Mouse (Mus musculus) erythroblast, adult 5-6 weeks (primary cell): ENCODE measurements around the gene Heatr5a. TPM values are rescaled to one million over a fixed set of nuclear protein-coding genes. Genes with fewer than 3 reads are reported as not detected.

ENCODE experiments used
- ATAC-seq: replicated peaks from 2 replicates; pipeline ENCODE4 v1.8.0; 2016; ENCODE audit warnings: moderate number of reproducible peaks, mild to moderate bottlenecking, moderate TSS enrichment, inconsistent platforms; ENCODE audit not compliant: poor library complexity, low FRiP score, severe bottlenecking
- total RNA-seq, 2 experiments: library from RNA; stranded (forward) in 1 of 2; stranded (reverse) in 1 of 2; fragments of 150-400 nt in 1 of 2; fragments of 200-764, 138-1000 nt in 1 of 2; gene quantifications; 2 replicates each; pipeline versions ENCODE4 v1.2.3 to v1.2.4; 2015 to 2017; ENCODE audit warnings: low replicate concordance in 2 of 2

Gene Heatr5a
- total RNA-seq, 2 experiments from 2014 or later: 15.2 to 18.1 TPM

- no peak for ATAC-seq
Observed at GRCm38 (mm10) chr12:51974381-51974780, 3.3 kb upstream of the Heatr5a start.

GRCm38 (mm10) chr12:51972269-51973065 lies 1.3 kb upstream of the Heatr5a start:
- no peak for ATAC-seq

GRCm38 (mm10) chr12:51970352-51971069 lies 610 bp downstream of the Heatr5a start:
- ATAC-seq: peak; percentile 56

- ATAC-seq: peak; percentile 57
Observed at GRCm38 (mm10) chr12:51969876-51970275, 1.2 kb downstream of the Heatr5a start.

GRCm38 (mm10) chr12:51969092-51969491 lies 2.0 kb downstream of the Heatr5a start:
- no peak for ATAC-seq

GRCm38 (mm10) chr12:51967915-51968595 lies 3.1 kb downstream of the Heatr5a start:
- ATAC-seq: no peak

- ATAC-seq: no peak
Observed at GRCm38 (mm10) chr12:51957626-51958025, 13.5 kb downstream of the Heatr5a start.

- ATAC-seq: no peak
Observed at GRCm38 (mm10) chr12:51952309-51952708, 18.8 kb downstream of the Heatr5a start.

- no peak for ATAC-seq
Observed at GRCm38 (mm10) chr12:51947498-51947945, 23.6 kb downstream of the Heatr5a start.

GRCm38 (mm10) chr12:51945331-51945730 lies 25.8 kb downstream of the Heatr5a start:
- no peak for ATAC-seq

GRCm38 (mm10) chr12:51939848-51940247 lies 31.3 kb downstream of the Heatr5a start:
- ATAC-seq: no peak

- no peak for ATAC-seq
Observed at GRCm38 (mm10) chr12:51937938-51938337, 33.2 kb downstream of the Heatr5a start.

- ATAC-seq: no peak
Observed at GRCm38 (mm10) chr12:51929630-51930029, 41.5 kb downstream of the Heatr5a start.

GRCm38 (mm10) chr12:51917191-51917590 lies 53.9 kb downstream of the Heatr5a start:
- ATAC-seq: no peak

GRCm38 (mm10) chr12:51914903-51915670 lies 56.0 kb downstream of the Heatr5a start:
- no peak for ATAC-seq

GRCm38 (mm10) chr12:51909202-51909601 lies 61.9 kb downstream of the Heatr5a start:
- no peak for ATAC-seq

- ATAC-seq: no peak
Observed at GRCm38 (mm10) chr12:51907543-51907942, 63.6 kb downstream of the Heatr5a start.

GRCm38 (mm10) chr12:51900551-51900950 lies 70.6 kb downstream of the Heatr5a start:
- no peak for ATAC-seq

- no peak for ATAC-seq
Observed at GRCm38 (mm10) chr12:51896901-51897300, 74.2 kb downstream of the Heatr5a start.

GRCm38 (mm10) chr12:51888609-51889008 lies 82.5 kb downstream of the Heatr5a start:
- ATAC-seq: no peak
